Mouse (Mus musculus) liver, adult 2 months (tissue): Measurements from ENCODE around the gene Hao1. TPM values are rescaled to one million over a fixed set of nuclear protein-coding genes. Genes with fewer than 3 reads are reported as not detected.

ENCODE experiments used
- DNase-seq: peaks from one replicate; pipeline ENCODE4 v3.0.0-alpha.2; 2011; ENCODE audit warnings: low read depth, low spot score; ENCODE audit errors: extremely low read depth
- H3K27ac ChIP-seq: fragments of 200-500 bp; replicated peaks from 2 replicates; pipeline ENCODE4 v1.5.1; 2012; ENCODE audit warnings: low read depth, mild to moderate bottlenecking, control low read depth, inconsistent platforms, low read length; ENCODE audit not compliant: insufficient read depth
- H3K27me3 ChIP-seq: fragments of 200-500 bp; 2 replicates; pipeline ENCODE4 v1.6.1; 2012; ENCODE audit warnings: mild to moderate bottlenecking, moderate library complexity, low read length, inconsistent platforms; ENCODE audit not compliant: control insufficient read depth, insufficient read depth
- H3K36me3 ChIP-seq: fragments of 200-500 bp; 2 replicates; pipeline ENCODE4 v1.6.1; 2012; ENCODE audit warnings: low read length, inconsistent platforms; ENCODE audit not compliant: control insufficient read depth, insufficient read depth
- H3K4me1 ChIP-seq: fragments of 200-500 bp; 2 replicates; pipeline ENCODE4 v1.6.1; 2011; ENCODE audit warnings: low read length; ENCODE audit not compliant: control insufficient read depth, insufficient read depth
- H3K4me3 ChIP-seq: fragments of 200-500 bp; 2 replicates; pipeline ENCODE4 v1.5.1; 2011; ENCODE audit warnings: low read depth, mild to moderate bottlenecking, control low read depth, low read length, moderate library complexity; ENCODE audit not compliant: insufficient read depth
- H3K79me2 ChIP-seq: fragments of 200-500 bp; 2 replicates; pipeline ENCODE4 v1.6.1; 2012; ENCODE audit warnings: inconsistent platforms, mild to moderate bottlenecking, low read length, moderate library complexity; ENCODE audit not compliant: control insufficient read depth, insufficient read depth
- H3K9ac ChIP-seq: fragments of 200-500 bp; 2 replicates; pipeline ENCODE4 v1.6.1; 2012; ENCODE audit warnings: low read depth, mild to moderate bottlenecking, control low read depth, inconsistent platforms, low read length
- CTCF ChIP-seq: fragments of 200-500 bp; IDR thresholded peaks from 2 replicates; pipeline ENCODE4 v1.5.1; 2011; ENCODE audit warnings: low read depth, low read length, control low read depth
- POLR2A ChIP-seq: fragments of 200-500 bp; IDR thresholded peaks from 2 replicates; pipeline ENCODE4 v1.6.1; 2011; ENCODE audit warnings: low read length, control low read depth; ENCODE audit not compliant: insufficient read depth; ENCODE audit errors: extremely low read depth
- WGBS: fragments of 180-500 bp; shearing (Covaris S2); methylation state at CpG from one replicate; pipeline ENCODE4 v1.1.7; 2018; 5-methylcytosine and 5-hydroxymethylcytosine counted together
- polyA plus RNA-seq: library from polyadenylated mRNA; depleted of rRNA; stranded (reverse); fragments of >200 nt; gene quantifications from 2 replicates; pipeline ENCODE4 v1.2.3, GENCODE M21; 2012; rRNA removed
- total RNA-seq: library from RNA; depleted of rRNA; stranded (reverse); fragments of >200 nt; gene quantifications from 2 replicates; pipeline ENCODE4 v1.2.3, GENCODE M21; 2014; rRNA removed

The Hao1 gene
- total RNA-seq (153 and 201 TPM in 2 replicates), polyA plus RNA-seq (45.1 and 45.9 TPM in 2 replicates)

DNA sequence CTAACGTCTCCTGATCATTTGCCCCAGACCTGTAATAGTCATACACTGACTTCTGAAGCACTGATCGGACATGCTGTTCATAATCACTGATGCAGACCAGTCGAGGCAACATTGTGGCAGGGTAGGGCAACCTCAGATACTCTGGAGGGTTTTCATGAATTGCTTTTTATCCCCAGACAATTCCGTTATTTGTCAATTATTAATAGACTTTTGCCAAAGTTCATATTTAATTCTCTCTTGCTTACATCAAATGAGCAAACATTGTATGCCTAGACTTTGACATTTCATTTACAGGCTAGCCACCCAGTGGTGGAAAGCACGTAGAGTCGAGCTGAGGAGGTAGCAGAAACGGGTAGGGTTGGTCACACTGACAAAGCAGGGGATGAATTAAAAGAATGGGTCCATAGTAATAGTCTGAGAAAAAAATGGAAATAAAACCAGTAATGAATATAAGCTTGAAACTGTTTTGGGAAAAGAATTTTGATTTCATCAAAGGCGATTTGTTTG is at the start of gene Hao1:
TSS of gene Hao1 (minus strand) at position 148 of the 507 bp plus-strand sequence.
- Histone ChIP-seq H3K4me3 (peak within 1 kb of the TSS; percentile 94), H3K79me2 (peaks cover 5% of the 10 kb centered on the region; the same call in 1 of the 2 replicates), H3K4me1 (peaks cover 16% of the 10 kb centered on the region), H3K9ac (peak within 1 kb of the TSS; percentile 90), H3K27ac (peak within 1 kb of the TSS; percentile 85), H3K36me3 (peaks cover 3% of the 10 kb centered on the region; the same call in 1 of the 2 replicates), H3K27me3 (no peaks in the 10 kb centered on the region)
- 19% methylated on average over 8 of the region's 8 CpGs for WGBS
- TF ChIP-seq POLR2A (peak; percentile 46; the same call in 1 of the 2 replicates), CTCF (peak; percentile 42; the same call in 1 of the 2 replicates)
- peak; percentile 95 for DNase-seq

DNA sequence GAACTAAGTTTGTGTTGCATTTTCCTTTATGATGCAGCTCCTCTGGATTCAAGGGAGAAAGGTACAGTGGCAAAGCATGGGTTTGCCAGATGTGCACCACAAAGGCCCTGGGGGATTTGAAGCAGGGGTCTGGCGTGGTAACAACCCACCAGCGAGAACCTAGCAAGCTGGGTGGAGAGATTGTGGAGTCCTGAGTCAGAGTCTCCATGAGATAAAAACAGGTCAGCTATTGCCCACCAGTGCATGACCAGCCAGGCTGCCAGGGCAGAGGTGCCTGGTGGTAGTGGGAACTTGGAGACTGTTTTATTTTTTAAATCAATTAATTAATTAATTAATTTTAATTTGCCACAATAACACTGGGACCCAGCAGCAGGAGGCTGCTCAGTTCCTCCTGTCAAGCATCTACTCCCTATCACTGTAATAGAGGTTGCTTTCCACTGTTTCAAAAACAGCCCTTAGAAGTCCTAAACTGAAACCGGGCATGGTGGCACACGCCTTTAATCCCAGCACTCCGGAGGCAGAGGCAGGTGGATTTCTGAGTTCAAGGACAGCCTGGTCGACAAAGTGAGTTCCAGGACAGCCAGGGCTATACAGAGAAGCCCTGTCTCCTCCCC is 37.0 kb upstream of the Hao1 start:
- Histone ChIP-seq H3K79me2 (no peaks in the 10 kb centered on the region), H3K4me1 (no peaks in the 10 kb centered on the region), H3K27ac (no peak overlapping the region), H3K4me3 (no peak overlapping the region), H3K9ac (no peak overlapping the region), H3K27me3 (no peaks in the 10 kb centered on the region), H3K36me3 (peaks cover 6% of the 10 kb centered on the region)
- WGBS, result 92% methylated on average over 6 of the region's 6 CpGs
- no peak for DNase-seq
- TF ChIP-seq POLR2A (no peak), CTCF (no peak)

DNA sequence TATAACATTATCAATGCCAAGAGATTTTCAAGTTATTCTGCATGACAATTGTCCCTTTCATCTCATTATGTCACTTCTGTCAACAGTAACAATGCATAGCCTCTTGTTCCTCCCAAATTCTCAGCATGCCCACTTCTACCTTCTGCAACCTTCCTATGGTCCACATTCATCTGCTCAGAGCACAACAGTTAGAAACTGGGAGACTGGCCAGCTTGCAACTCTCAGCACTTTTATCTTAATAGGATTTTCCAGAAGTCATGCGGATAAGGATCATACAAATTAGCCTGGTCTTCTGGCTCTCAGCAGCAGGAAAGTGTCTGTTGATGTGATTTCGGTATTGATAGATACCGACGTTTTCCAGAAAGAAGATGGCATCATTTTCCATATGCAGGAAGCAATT is 31.1 kb upstream of the Hao1 start:
- no peaks in the 10 kb centered on the region for H3K79me2 ChIP-seq
- no peaks in the 10 kb centered on the region for H3K36me3 ChIP-seq
- WGBS, result 71% methylated on average over 4 of the region's 4 CpGs
- H3K27me3 ChIP-seq, result no peaks in the 10 kb centered on the region
- no peak overlapping the region for H3K27ac ChIP-seq
- no peak for DNase-seq
- no peak overlapping the region for H3K9ac ChIP-seq
- no peak for TF ChIP-seq CTCF
- TF ChIP-seq POLR2A, result no peak
- H3K4me3 ChIP-seq, result no peak overlapping the region
- no peaks in the 10 kb centered on the region for H3K4me1 ChIP-seq

DNA sequence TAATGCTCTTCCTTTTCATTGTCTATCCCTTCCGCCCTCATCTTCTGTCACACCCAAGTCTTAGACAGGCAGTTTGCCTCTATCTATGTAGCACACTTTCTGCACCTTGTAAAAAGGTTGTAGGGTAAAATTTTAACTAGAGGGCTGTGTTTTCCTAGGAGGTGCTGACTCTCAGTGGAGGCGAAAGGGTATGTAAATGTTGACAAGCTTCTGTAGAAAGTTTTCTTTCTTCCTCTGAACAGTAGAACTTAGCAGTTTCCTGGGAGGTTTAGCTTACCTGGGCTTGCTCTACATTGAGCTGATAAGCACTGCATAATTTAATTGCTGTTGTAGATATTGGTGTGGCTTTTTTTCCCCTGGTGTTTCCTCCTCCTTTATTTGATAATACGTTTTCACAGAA is 5.3 kb upstream of the Hao1 start:
- no peak for TF ChIP-seq CTCF
- TF ChIP-seq POLR2A, result no peak
- H3K4me1 ChIP-seq, result peaks cover 4% of the 10 kb centered on the region
- H3K36me3 ChIP-seq, result no peaks in the 10 kb centered on the region
- no peaks in the 10 kb centered on the region for H3K27me3 ChIP-seq
- H3K9ac ChIP-seq, result no peak overlapping the region
- no peak overlapping the region for H3K4me3 ChIP-seq
- 29% methylated on average over 3 of the region's 3 CpGs for WGBS
- DNase-seq, result peak; percentile 85
- H3K27ac ChIP-seq, result no peak overlapping the region
- H3K79me2 ChIP-seq, result no peaks in the 10 kb centered on the region

DNA sequence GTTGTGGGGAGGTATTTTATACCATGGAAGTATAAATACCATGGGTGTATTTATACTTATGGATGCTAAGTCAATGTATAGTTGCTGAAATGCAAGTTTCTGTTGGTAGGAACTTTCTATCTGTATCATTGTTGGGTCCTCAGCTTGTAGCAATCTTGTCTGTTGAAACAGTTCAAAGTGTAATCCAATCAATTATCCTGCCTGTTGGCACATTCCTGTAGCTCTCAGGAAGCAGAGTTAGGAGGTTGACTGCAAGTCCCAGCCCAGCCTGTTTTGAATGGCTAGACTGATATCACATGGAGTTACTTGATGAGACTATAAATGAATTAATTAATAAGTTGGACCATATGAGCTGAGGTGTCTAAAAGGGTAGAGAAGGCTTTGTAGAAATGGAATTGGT is 1.8 kb downstream of the Hao1 start:
- H3K27ac ChIP-seq, result 0 out of 2 replicates have a peak overlapping the region, but pooled peaks have one; percentile 48
- peak overlapping the region; percentile 66; the same call in 1 of the 2 replicates for H3K4me3 ChIP-seq
- H3K36me3 ChIP-seq, result peaks cover 11% of the 10 kb centered on the region
- peak; percentile 96 for DNase-seq
- peak overlapping the region; percentile 64; the same call in 1 of the 2 replicates for H3K9ac ChIP-seq
- peaks cover 5% of the 10 kb centered on the region; the same call in 1 of the 2 replicates for H3K79me2 ChIP-seq
- H3K4me1 ChIP-seq, result peaks cover 25% of the 10 kb centered on the region
- H3K27me3 ChIP-seq, result no peaks in the 10 kb centered on the region
- TF ChIP-seq POLR2A, result no peak
- no peak for TF ChIP-seq CTCF

DNA sequence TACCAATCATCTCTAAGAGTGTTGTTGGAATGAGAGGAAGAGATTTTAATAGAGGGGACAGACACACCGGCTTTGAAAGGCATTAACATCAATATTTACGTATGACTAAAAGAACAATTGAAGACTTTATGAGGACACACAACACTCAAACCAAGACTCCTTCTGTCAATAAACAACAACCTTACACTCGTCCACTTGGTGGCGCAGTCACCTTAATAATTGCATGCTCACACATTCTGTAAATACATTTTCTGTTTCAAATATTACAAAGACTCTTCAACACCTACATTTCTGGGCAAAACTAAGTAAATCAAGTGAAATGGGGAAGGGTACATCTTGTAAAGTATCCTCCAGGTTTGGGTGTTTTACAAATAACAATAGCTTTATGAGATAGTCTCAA is 4.4 kb downstream of the Hao1 start:
- DNase-seq, result peak; percentile 70
- H3K9ac ChIP-seq, result peak overlapping the region; percentile 42; the same call in 1 of the 2 replicates
- peaks cover 27% of the 10 kb centered on the region for H3K36me3 ChIP-seq
- H3K27ac ChIP-seq, result peak overlapping the region; percentile 44
- WGBS, result 9% methylated on average over 4 of the region's 4 CpGs
- H3K4me3 ChIP-seq, result peak overlapping the region; percentile 14; the same call in 1 of the 2 replicates
- H3K4me1 ChIP-seq, result peaks cover 36% of the 10 kb centered on the region
- no peaks in the 10 kb centered on the region for H3K27me3 ChIP-seq
- H3K79me2 ChIP-seq, result peaks cover 5% of the 10 kb centered on the region; the same call in 1 of the 2 replicates
- no peak for TF ChIP-seq CTCF
